29 mouse cellular contexts compared by ENCODE assay signal in genomic region chr2:30559552-30559951, GRCm38 (mm10). TPM values are rescaled to one million over a fixed set of nuclear protein-coding genes. Genes with fewer than 3 reads are reported as not detected.
A peak's percentile ranks its signal among the peaks of the same experiment; 100 is the strongest.
DNase-seq lines count a peak whose midpoint lies in the region; ATAC-seq lines count a peak whose summit lies in the region.
"Had no signal": no experiment of that assay in that cellular context is flagged by ENCODE, and none has a peak within 500 bp of the region (broad histone marks: within the 10 kb centered on the region; RNA-seq: fewer than 3 reads in every experiment).

No protein-coding gene starts in this region.

- H3K4me1 ChIP-seq in heart, embryonic 15.5 days (replicated peaks): no peaks in the 10 kb centered on the region
- H3K4me1 ChIP-seq in embryonic facial prominence, embryonic 11.5 days (ENCODE audit: control insufficient read depth, insufficient read depth, low read length): no peaks in the 10 kb centered on the region
- H3K4me1 ChIP-seq: embryonic facial prominence, embryonic 12.5 days; intestine, embryonic 15.5 days; midbrain, embryonic 13.5 days had no signal

- H3K36me3 ChIP-seq in heart, embryonic 15.5 days: no peaks in the 10 kb centered on the region
- no peaks in the 10 kb centered on the region for H3K36me3 ChIP-seq in embryonic facial prominence, embryonic 11.5 days (replicated peaks; ENCODE audit: control insufficient read depth, insufficient read depth, low read depth, low read length)
- H3K36me3 ChIP-seq: embryonic facial prominence, embryonic 12.5 days; G1E; intestine, embryonic 15.5 days; limb, embryonic 12.5 days; lung, embryonic 15.5 days; midbrain, embryonic 13.5 days had no signal

- H3K9ac ChIP-seq in heart, embryonic 15.5 days: no peak overlapping the region
- no peak overlapping the region for H3K9ac ChIP-seq in embryonic facial prominence, embryonic 11.5 days (replicated peaks; ENCODE audit: low read length)
- H3K9ac ChIP-seq: embryonic facial prominence, embryonic 12.5 days; intestine, embryonic 15.5 days; limb, embryonic 12.5 days; lung, embryonic 15.5 days; midbrain, embryonic 13.5 days had no signal

- no peak overlapping the region for H3K27ac ChIP-seq in heart, embryonic 15.5 days
- no peak overlapping the region for H3K27ac ChIP-seq in embryonic facial prominence, embryonic 11.5 days (replicated peaks; ENCODE audit: low read depth, low read length)
- H3K27ac ChIP-seq: embryonic facial prominence, embryonic 12.5 days; hindbrain, postnatal 0 days; intestine, embryonic 15.5 days; limb, embryonic 12.5 days; lung, embryonic 15.5 days; midbrain, embryonic 13.5 days had no signal

- H3K9me3 ChIP-seq in heart, embryonic 15.5 days (replicated peaks): no peaks in the 10 kb centered on the region
- no peaks in the 10 kb centered on the region for H3K9me3 ChIP-seq in embryonic facial prominence, embryonic 11.5 days (replicated peaks; ENCODE audit: control insufficient read depth, low read length)
- H3K9me3 ChIP-seq: embryonic facial prominence, embryonic 12.5 days; G1E; intestine, embryonic 15.5 days; limb, embryonic 12.5 days; lung, embryonic 15.5 days; midbrain, embryonic 13.5 days had no signal

- ATAC-seq in heart, embryonic 15.5 days (replicated peaks; ENCODE audit: insufficient number of reproducible peaks, insufficient read depth, low FRiP score, low read depth): 0 out of 2 replicates have a peak, but pooled peaks have one; percentile 3
- ATAC-seq in embryonic facial prominence, embryonic 11.5 days (replicated peaks; ENCODE audit: insufficient number of reproducible peaks, low FRiP score, low TSS enrichment, low read depth): 0 out of 2 replicates have a peak, but pooled peaks have one; percentile 21
- ATAC-seq: forebrain, embryonic 16.5 days; hindbrain, postnatal 0 days; intestine, embryonic 15.5 days; midbrain, embryonic 13.5 days had no signal

- WGBS in heart, embryonic 15.5 days: 80% methylated on average over 1 of the region's 1 CpGs
- WGBS in embryonic facial prominence, embryonic 11.5 days: 85% methylated on average over 1 of the region's 1 CpGs

- H3K4me2 ChIP-seq in heart, embryonic 15.5 days: no peak overlapping the region
- H3K4me2 ChIP-seq in embryonic facial prominence, embryonic 11.5 days (ENCODE audit: low read depth, low read length): no peak overlapping the region
- H3K4me2 ChIP-seq: embryonic facial prominence, embryonic 12.5 days; intestine, embryonic 15.5 days; limb, embryonic 12.5 days; lung, embryonic 15.5 days; midbrain, embryonic 13.5 days had no signal

- intact Hi-C loops in left cerebral cortex, postnatal 4 days (cut with DNase I): no loop called here

- DNase-seq in heart, adult 8-10 months (ENCODE audit: low spot score): no peak
- peak; percentile 43 for DNase-seq in left cerebral cortex, postnatal 4 days
- DNase-seq in left cerebral cortex, adult 8-10 months (ENCODE audit: low spot score in 2 of 2): no peak
- DNase-seq in NIH3T3 (ENCODE audit: low read depth): peak; percentile 38
- no peak for DNase-seq in embryonic facial prominence, embryonic 11.5 days (ENCODE audit: low spot score)
- DNase-seq in layer of hippocampus, postnatal 25 days (ENCODE audit: extremely low spot score in 1 of 2, low spot score in 1 of 2): no peak
- DNase-seq: adrenal gland, postnatal 25 days; cerebellum, adult 11-12 months; cerebellum, adult 9-11 months; heart, postnatal 36 days; kidney, adult 2 months; kidney, postnatal 36 days; layer of hippocampus, postnatal 36 days; lung, postnatal 4 days; thymus, postnatal 4 days had no signal

- H3K4me3 ChIP-seq in heart, embryonic 15.5 days: no peak overlapping the region
- H3K4me3 ChIP-seq in embryonic facial prominence, embryonic 11.5 days (ENCODE audit: low read depth, low read length): no peak overlapping the region
- H3K4me3 ChIP-seq: embryonic facial prominence, embryonic 12.5 days; intestine, embryonic 15.5 days; limb, embryonic 12.5 days; lung, embryonic 15.5 days; megakaryocyte, embryonic 14.5 days; midbrain, embryonic 13.5 days had no signal

- H3K27me3 ChIP-seq in heart, embryonic 15.5 days: no peaks in the 10 kb centered on the region
- no peaks in the 10 kb centered on the region for H3K27me3 ChIP-seq in embryonic facial prominence, embryonic 11.5 days (ENCODE audit: control insufficient read depth, insufficient read depth, low read length)
- H3K27me3 ChIP-seq: embryonic facial prominence, embryonic 12.5 days; intestine, embryonic 15.5 days; limb, embryonic 12.5 days; lung, embryonic 15.5 days; midbrain, embryonic 13.5 days had no signal

RNA-seq across cellular contexts. Expression of gene Cstad, which starts 35.3 kb away (rescaled TPM):
- polyA plus RNA-seq in heart, embryonic 15.5 days (2015; fragmentation: Nextera tagmentation; extraction: Ambion mirVana): 1.1 and 1.5 TPM in 2 replicates
- 1 to 10 TPM in 3 of 4 experiments, under 1 TPM in 1; 0.69 to 2.3 (median 1.5) TPM for total RNA-seq in heart, adult 8-10 months (2022)
- 1 to 10 TPM; 3.0 to 3.7 TPM for total RNA-seq in left cerebral cortex, postnatal 4 days (2021)
- 1 to 10 TPM; 6.1 to 8.8 (median 8.0) TPM for total RNA-seq in left cerebral cortex, adult 8-10 months (2022)
- polyA plus RNA-seq in embryonic facial prominence, embryonic 11.5 days (2014; fragmentation: Nextera tagmentation; extraction: Ambion mirVana): 1.9 TPM in 1 of 2 replicates, not detected in the other
- total RNA-seq in layer of hippocampus, postnatal 25 days (2021): 10 to 100 TPM in 1 of 2 experiments, 1 to 10 TPM in 1; 3.0 to 10.3 TPM
- total RNA-seq: granulocyte monocyte progenitor cell, adult 5-6 weeks; monocyte, adult 5-6 weeks had no signal
- polyA plus RNA-seq: G1E; liver, adult 2 months; liver, embryonic 16.5 days had no signal

Comparison
In these comparisons a context has a peak if more than half of its experiments do, and no peak if none do; other contexts are left out.
1. DNase-seq: peak in left cerebral cortex, postnatal 4 days (single experiment) and NIH3T3 (single experiment); none in heart, adult 8-10 months (single experiment), left cerebral cortex, adult 8-10 months (0 of 2), embryonic facial prominence, embryonic 11.5 days (single experiment) and layer of hippocampus, postnatal 25 days (0 of 2).